Mouse (Mus musculus): ENCODE measurements at regions not wholly inside any gene's neighbourhood (a gene's known extent, or its start where the extent isn't known, plus 50 kb on each side); places are given as distances from the start of the nearest gene placed in this dataset.
A peak's percentile ranks its signal among the peaks of the same experiment; 100 is the strongest.

GRCm38 (mm10) chr3:35242349-35242748 lies 511.6 kb upstream of the Atp11b start:
- DNase-seq = no peak

- DNase-seq = no peak
Measured at GRCm38 (mm10) chr3:35242871-35243529, 510.9 kb upstream of the Atp11b start.

GRCm38 (mm10) chr3:35245003-35245402 lies 508.9 kb upstream of the Atp11b start:
- DNase-seq = no peak

- no peak for DNase-seq
Measured at GRCm38 (mm10) chr3:35245946-35246665, 507.8 kb upstream of the Atp11b start.

GRCm38 (mm10) chr3:35249160-35249559 lies 504.7 kb upstream of the Atp11b start:
- DNase-seq = no peak

GRCm38 (mm10) chr3:35250092-35250749 lies 503.7 kb upstream of the Atp11b start:
- no peak for DNase-seq

- no peak for DNase-seq
Measured at GRCm38 (mm10) chr3:35253861-35254260, 500.0 kb upstream of the Atp11b start.

GRCm38 (mm10) chr3:35260936-35261335 lies 493.0 kb upstream of the Atp11b start:
- DNase-seq = no peak

GRCm38 (mm10) chr3:35268949-35269348 lies 485.0 kb upstream of the Atp11b start:
- DNase-seq = no peak

GRCm38 (mm10) chr3:35269977-35270880 lies 483.7 kb upstream of the Atp11b start:
- DNase-seq = no peak

- no peak for DNase-seq
Measured at GRCm38 (mm10) chr3:35273546-35273945, 480.4 kb upstream of the Atp11b start.

GRCm38 (mm10) chr3:35280981-35281380 lies 472.9 kb upstream of the Atp11b start:
- peak; percentile 33 for DNase-seq

- no peak for DNase-seq
Measured at GRCm38 (mm10) chr3:35282106-35282505, 471.8 kb upstream of the Atp11b start.

- DNase-seq = no peak
Measured at GRCm38 (mm10) chr3:35294771-35295170, 459.1 kb upstream of the Atp11b start.

- no peak for DNase-seq
Measured at GRCm38 (mm10) chr3:35295746-35296145, 458.2 kb upstream of the Atp11b start.

GRCm38 (mm10) chr3:35299036-35299435 lies 454.9 kb upstream of the Atp11b start:
- no peak for DNase-seq

GRCm38 (mm10) chr3:35306013-35306412 lies 447.9 kb upstream of the Atp11b start:
- DNase-seq = no peak

GRCm38 (mm10) chr3:35314177-35314576 lies 439.7 kb upstream of the Atp11b start:
- no peak for DNase-seq

- DNase-seq = no peak
Measured at GRCm38 (mm10) chr3:35315162-35315561, 438.7 kb upstream of the Atp11b start.

GRCm38 (mm10) chr3:35318348-35318747 lies 435.6 kb upstream of the Atp11b start:
- DNase-seq = no peak

GRCm38 (mm10) chr3:35320844-35321393 lies 433.0 kb upstream of the Atp11b start:
- no peak for DNase-seq

GRCm38 (mm10) chr3:35321991-35322390 lies 431.9 kb upstream of the Atp11b start:
- no peak for DNase-seq

GRCm38 (mm10) chr3:35322899-35323298 lies 431.0 kb upstream of the Atp11b start:
- DNase-seq = no peak
